Mouse (Mus musculus) G1E (cell line): ENCODE data around the gene Aplp1. TPM values are rescaled to one million over a fixed set of nuclear protein-coding genes. Genes with fewer than 3 reads are reported as not detected.
A peak's percentile ranks its signal among the peaks of the same experiment; 100 is the strongest.

Experiments
- ATAC-seq: 2 replicates; pipeline ENCODE4 v1.8.0; 2016; ENCODE audit warnings: mild to moderate bottlenecking; ENCODE audit not compliant: insufficient number of reproducible peaks, poor library complexity, low FRiP score, severe bottlenecking; ENCODE audit errors: extremely low read depth
- DNase-seq: peaks from one replicate; pipeline ENCODE4 v3.0.0; 2012; ENCODE audit warnings: low spot score
- H3K27me3 ChIP-seq: 2 replicates; pipeline ENCODE4 v1.6.1; 2012; ENCODE audit warnings: mild to moderate bottlenecking, low read length, inconsistent platforms; ENCODE audit not compliant: insufficient read depth
- H3K36me3 ChIP-seq: replicated peaks from 2 replicates; pipeline ENCODE3; 2012; ENCODE audit warnings: mild to moderate bottlenecking, inconsistent platforms
- H3K4me1 ChIP-seq: 2 replicates; pipeline ENCODE4 v1.6.1; 2012; ENCODE audit warnings: low read depth, low read length, inconsistent platforms, mixed read lengths; ENCODE audit not compliant: insufficient read depth
- H3K4me3 ChIP-seq: 2 replicates; pipeline ENCODE4 v1.5.1; 2012; ENCODE audit warnings: low read depth, mild to moderate bottlenecking, inconsistent platforms, low read length, moderate library complexity, mixed read lengths
- H3K9me3 ChIP-seq: replicated peaks from 2 replicates; pipeline ENCODE4 v1.6.1; 2012; ENCODE audit warnings: inconsistent platforms
- CTCF ChIP-seq: IDR thresholded peaks from 2 replicates; pipeline ENCODE4 v1.5.1; 2012; ENCODE audit warnings: low read depth, low read length, inconsistent platforms, mixed read lengths
- GATA1 ChIP-seq: IDR thresholded peaks from 2 replicates; pipeline ENCODE4 v1.6.1; 2012; ENCODE audit warnings: borderline replicate concordance, low read length, inconsistent platforms, mixed read lengths
- GATA2 ChIP-seq: IDR thresholded peaks from 2 replicates; pipeline ENCODE4 v1.6.1; 2012; ENCODE audit warnings: low read depth, low read length, inconsistent platforms, borderline replicate concordance
- POLR2AphosphoS5 ChIP-seq: IDR thresholded peaks from 2 replicates; pipeline ENCODE4 v1.6.1; 2012; ENCODE audit warnings: low read depth, low read length, inconsistent platforms; ENCODE audit not compliant: insufficient replicate concordance
- TAL1 ChIP-seq: conservative IDR thresholded peaks from 2 replicates; pipeline ENCODE4 v1.6.1; 2012; ENCODE audit warnings: low read depth, low read length, inconsistent platforms, mixed read lengths
- polyA plus RNA-seq: library from polyadenylated mRNA; stranded (reverse); fragments of >175 nt; gene quantifications from 2 replicates; pipeline ENCODE4 v1.2.3, GENCODE M21; 2012
- total RNA-seq, 2 experiments: library from RNA; stranded (forward) in 1 of 2; stranded (reverse) in 1 of 2; fragments of 200-1000 nt in 1 of 2; fragments of >200 nt in 1 of 2; fragmentation: Nextera tagmentation in 1 of 2; gene quantifications; 2 replicates each; pipeline ENCODE4 v1.2.3; 2014 to 2017

Gene Aplp1
- total and polyA plus RNA-seq, 3 experiments = 0.49 TPM; not detected in 2

- Histone ChIP-seq H3K27me3 (peaks cover 8% of the 10 kb centered on the region), H3K4me1 (peaks cover 2% of the 10 kb centered on the region; the same call in 1 of the 2 replicates), H3K4me3 (no peak overlapping the region), H3K36me3 (no peaks in the 10 kb centered on the region), H3K9me3 (no peaks in the 10 kb centered on the region)
- DNase-seq (no peak), ATAC-seq (no peak)
- TF ChIP-seq GATA2 (no peak), CTCF (no peak), TAL1 (no peak), POLR2AphosphoS5 (no peak), GATA1 (no peak)
Observed at GRCm38 (mm10) chr7:30408639-30409038, 36.7 kb downstream of the Aplp1 start.

- Histone ChIP-seq H3K27me3 (no peaks in the 10 kb centered on the region; the same call in 1 of the 2 replicates), H3K4me1 (no peaks in the 10 kb centered on the region), H3K9me3 (no peaks in the 10 kb centered on the region), H3K4me3 (no peak overlapping the region; the same call in 1 of the 2 replicates), H3K36me3 (no peaks in the 10 kb centered on the region)
- ATAC-seq = no peak
- TF ChIP-seq POLR2AphosphoS5 (no peak), GATA2 (no peak), GATA1 (no peak), CTCF (no peak), TAL1 (no peak)
- DNase-seq = no peak
Observed at GRCm38 (mm10) chr7:30402343-30402742, 43.0 kb downstream of the Aplp1 start.

DNA sequence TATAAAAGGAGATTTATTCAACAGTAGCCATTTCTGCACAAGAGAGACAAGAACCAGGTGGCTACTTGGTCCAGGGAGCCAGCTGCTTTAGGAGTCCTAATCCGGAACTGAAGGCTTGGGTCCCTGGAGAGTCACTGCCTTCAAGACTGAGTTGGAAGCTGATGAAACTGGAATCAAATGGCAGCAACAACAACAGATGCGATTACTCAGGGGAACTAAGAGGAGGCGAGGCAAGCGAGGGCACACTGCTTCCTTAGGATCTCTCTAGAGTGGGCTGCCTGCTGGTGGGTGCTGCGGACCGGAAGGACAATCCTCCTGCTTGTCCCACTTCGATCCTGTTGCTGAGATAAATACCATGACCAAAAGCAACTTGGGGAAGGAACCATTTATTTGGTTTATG, 45.7 kb downstream of the Aplp1 start:
- H3K9me3 ChIP-seq = no peaks in the 10 kb centered on the region
- TF ChIP-seq TAL1 (no peak), POLR2AphosphoS5 (no peak), CTCF (no peak), GATA2 (no peak), GATA1 (no peak)
- no peak for ATAC-seq

DNA sequence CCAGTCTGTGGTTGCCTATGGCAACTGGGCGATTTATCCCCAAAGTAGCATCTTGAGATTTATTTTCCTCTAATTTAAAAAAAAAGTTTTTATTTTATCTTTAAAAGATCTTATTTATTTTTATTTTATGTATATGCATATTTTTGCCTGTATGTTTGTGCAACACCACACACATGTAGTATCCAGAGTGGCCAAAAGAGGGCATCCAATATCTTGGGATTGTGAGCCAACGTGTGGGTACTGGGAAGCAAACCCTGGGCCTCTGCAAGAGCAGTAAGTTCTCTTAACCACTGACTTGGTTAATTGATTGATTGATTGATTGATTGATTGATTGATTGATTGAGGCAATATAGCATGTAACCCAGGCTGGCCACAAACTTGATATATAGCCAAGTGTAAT, 50.5 kb downstream of the Aplp1 start:
- TF ChIP-seq CTCF = no peak
- TF ChIP-seq TAL1 = no peak
- TF ChIP-seq GATA2 = no peak
- TF ChIP-seq GATA1 = no peak
- TF ChIP-seq POLR2AphosphoS5 = no peak
- ATAC-seq (no peak), DNase-seq (no peak)
- Histone ChIP-seq H3K9me3 (no peaks in the 10 kb centered on the region), H3K36me3 (no peaks in the 10 kb centered on the region), H3K4me1 (peaks cover 4% of the 10 kb centered on the region; the same call in 1 of the 2 replicates), H3K27me3 (0 out of 2 replicates have a peak, but pooled peaks cover 2% of the 10 kb centered on the region), H3K4me3 (no peak overlapping the region)

More for the DNA sequence above, 45.7 kb downstream of the Aplp1 start:
- H3K4me3 ChIP-seq = no peak overlapping the region
- no peaks in the 10 kb centered on the region; the same call in 1 of the 2 replicates for H3K4me1 ChIP-seq
- H3K36me3 ChIP-seq = no peaks in the 10 kb centered on the region
- H3K27me3 ChIP-seq = no peaks in the 10 kb centered on the region
- DNase-seq = no peak

DNA sequence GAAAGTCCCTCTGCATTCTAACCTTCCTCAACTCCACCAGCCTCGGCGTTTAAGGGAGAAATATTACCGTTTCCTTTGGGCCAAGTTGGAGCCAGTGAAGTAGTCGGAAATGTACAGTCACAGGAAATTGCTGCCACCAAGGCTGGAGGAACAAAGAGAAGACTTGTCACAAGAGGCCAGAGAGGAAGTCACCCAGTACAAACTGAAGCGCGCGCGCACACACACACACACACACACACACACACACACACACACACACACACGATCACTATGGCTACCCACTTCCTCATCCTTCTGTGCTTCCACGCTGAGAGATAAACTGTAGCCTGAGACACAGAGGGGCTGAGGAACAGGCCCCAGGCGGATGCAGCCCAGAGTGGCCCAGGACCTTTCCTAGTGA, 51.0 kb downstream of the Aplp1 start:
- Histone ChIP-seq H3K36me3 (no peaks in the 10 kb centered on the region), H3K4me1 (peaks cover 4% of the 10 kb centered on the region; the same call in 1 of the 2 replicates), H3K4me3 (no peak overlapping the region), H3K9me3 (no peaks in the 10 kb centered on the region), H3K27me3 (0 out of 2 replicates have a peak, but pooled peaks cover 2% of the 10 kb centered on the region)
- DNase-seq (no peak), ATAC-seq (peak; percentile 40; the same call in 1 of the 2 replicates)
- TF ChIP-seq POLR2AphosphoS5 (no peak), TAL1 (no peak), CTCF (no peak), GATA2 (no peak), GATA1 (no peak)

- ATAC-seq = no peak
- no peaks in the 10 kb centered on the region for H3K9me3 ChIP-seq
- TF ChIP-seq GATA2 = no peak
- no peak for TF ChIP-seq GATA1
- no peak for TF ChIP-seq CTCF
- no peak for TF ChIP-seq POLR2AphosphoS5
- no peak for TF ChIP-seq TAL1
- H3K36me3 ChIP-seq = no peaks in the 10 kb centered on the region
- peaks cover 4% of the 10 kb centered on the region; the same call in 1 of the 2 replicates for H3K4me1 ChIP-seq
- no peak for DNase-seq
- no peak overlapping the region for H3K4me3 ChIP-seq
- 0 out of 2 replicates have a peak, but pooled peaks cover 2% of the 10 kb centered on the region for H3K27me3 ChIP-seq
Observed at GRCm38 (mm10) chr7:30393631-30394030, 51.7 kb downstream of the Aplp1 start.
